Mouse (Mus musculus) stomach, embryonic 15.5 days (tissue): ENCODE measurements around the gene Eif2d. TPM values are rescaled to one million over a fixed set of nuclear protein-coding genes. Genes with fewer than 3 reads are reported as not detected.

Source experiments
- ATAC-seq: fragments of 200-750 bp; cut with Nextera tagmentation; 2 replicates; pipeline ENCODE4 v1.8.0; 2017; ENCODE audit warnings: low read depth, moderate number of reproducible peaks, moderate TSS enrichment; ENCODE audit not compliant: insufficient read depth, low FRiP score
- H3K27ac ChIP-seq: fragments of 300-500 bp; sonication (generic); 2 replicates; pipeline ENCODE4 v1.5.1; 2015; ENCODE audit warnings: mild to moderate bottlenecking, inconsistent platforms
- H3K27me3 ChIP-seq: fragments of 300-500 bp; sonication (generic); replicated peaks from 2 replicates; pipeline ENCODE4 v1.6.1; 2015; ENCODE audit warnings: inconsistent platforms
- H3K36me3 ChIP-seq: fragments of 300-500 bp; sonication (generic); 2 replicates; pipeline ENCODE4 v1.6.1; 2015; ENCODE audit warnings: inconsistent platforms
- H3K4me1 ChIP-seq: fragments of 300-500 bp; sonication (generic); 2 replicates; pipeline ENCODE4 v1.6.1; 2015; ENCODE audit warnings: inconsistent platforms
- H3K4me2 ChIP-seq: fragments of 300-500 bp; sonication (generic); 2 replicates; pipeline ENCODE4 v1.6.1; 2015; ENCODE audit warnings: mild to moderate bottlenecking, inconsistent platforms
- H3K4me3 ChIP-seq: fragments of 300-500 bp; sonication (generic); replicated peaks from 2 replicates; pipeline ENCODE4 v1.5.1; 2015; ENCODE audit warnings: inconsistent platforms
- H3K9ac ChIP-seq: fragments of 300-500 bp; sonication (generic); 2 replicates; pipeline ENCODE4 v1.6.1; 2015; ENCODE audit warnings: inconsistent platforms
- H3K9me3 ChIP-seq: fragments of 300-500 bp; sonication (generic); 2 replicates; pipeline ENCODE4 v1.6.1; 2016; ENCODE audit warnings: inconsistent platforms
- WGBS: fragments of 180-500 bp; shearing (Covaris S2); methylation state at CpG from one replicate; pipeline ENCODE4 v1.1.7; 2015; 5-methylcytosine and 5-hydroxymethylcytosine counted together
- polyA plus RNA-seq: library from polyadenylated mRNA; unstranded; fragments of >200 nt; fragmentation: Nextera tagmentation; extraction: Ambion mirVana; gene quantifications from 2 replicates; pipeline ENCODE4 v1.2.1, GENCODE M21; 2015

Eif2d gene
- polyA plus RNA-seq, 1 experiment from 2014 or later = 54.6 TPM

DNA sequence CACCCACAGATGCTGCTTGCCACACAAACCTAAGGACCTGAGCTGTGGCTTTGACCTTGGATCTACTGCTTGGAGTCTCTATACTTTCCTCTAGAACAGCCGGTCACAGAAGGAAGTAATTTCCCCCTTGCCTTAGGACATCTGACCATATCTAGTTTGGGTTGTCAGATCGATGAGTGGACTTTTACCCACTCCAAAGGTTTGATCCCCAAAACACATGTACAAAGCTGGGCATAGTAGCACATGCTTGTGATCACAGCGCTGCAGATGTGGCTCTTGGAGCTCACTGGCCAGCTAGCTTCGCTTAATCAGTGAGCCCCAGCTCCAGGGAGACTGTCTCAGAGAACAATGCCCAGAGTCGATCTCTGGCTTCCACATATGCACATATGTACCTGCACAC lies 55.1 kb downstream of the Eif2d start:
- no peak overlapping the region for H3K27ac ChIP-seq
- H3K36me3 ChIP-seq = no peaks in the 10 kb centered on the region
- ATAC-seq = no peak
- no peak overlapping the region for H3K4me2 ChIP-seq
- no peaks in the 10 kb centered on the region for H3K9me3 ChIP-seq
- no peak overlapping the region for H3K9ac ChIP-seq
- 86% methylated on average over 5 of the region's 5 CpGs for WGBS
- H3K27me3 ChIP-seq = no peaks in the 10 kb centered on the region
- H3K4me1 ChIP-seq = peaks cover 9% of the 10 kb centered on the region
- no peak overlapping the region for H3K4me3 ChIP-seq

DNA sequence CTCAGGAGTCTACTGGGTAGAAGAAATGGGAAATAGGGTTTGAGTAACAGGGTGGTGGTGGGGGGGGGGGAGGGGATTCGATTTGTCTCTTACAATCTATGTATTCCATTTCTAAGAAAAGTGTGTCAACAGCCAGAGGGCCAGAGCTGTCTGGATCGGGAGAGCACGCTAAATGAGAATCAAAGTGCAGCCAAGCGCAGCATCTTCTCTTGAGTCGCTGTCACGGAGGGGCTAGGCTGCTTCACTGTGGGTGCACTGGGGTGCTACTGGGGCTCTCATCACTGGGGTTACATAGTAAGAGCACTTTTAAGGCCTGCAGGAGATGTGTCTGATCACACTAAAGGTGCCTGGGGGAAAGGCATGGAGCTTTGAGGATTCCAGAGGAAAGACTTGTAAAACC lies 55.8 kb downstream of the Eif2d start:
- Histone ChIP-seq H3K4me3 (no peak overlapping the region), H3K36me3 (no peaks in the 10 kb centered on the region), H3K27me3 (no peaks in the 10 kb centered on the region), H3K4me2 (no peak overlapping the region), H3K9ac (no peak overlapping the region), H3K4me1 (peaks cover 15% of the 10 kb centered on the region), H3K27ac (no peak overlapping the region), H3K9me3 (no peaks in the 10 kb centered on the region)
- WGBS = 85% methylated on average over 6 of the region's 6 CpGs
- ATAC-seq = no peak

DNA sequence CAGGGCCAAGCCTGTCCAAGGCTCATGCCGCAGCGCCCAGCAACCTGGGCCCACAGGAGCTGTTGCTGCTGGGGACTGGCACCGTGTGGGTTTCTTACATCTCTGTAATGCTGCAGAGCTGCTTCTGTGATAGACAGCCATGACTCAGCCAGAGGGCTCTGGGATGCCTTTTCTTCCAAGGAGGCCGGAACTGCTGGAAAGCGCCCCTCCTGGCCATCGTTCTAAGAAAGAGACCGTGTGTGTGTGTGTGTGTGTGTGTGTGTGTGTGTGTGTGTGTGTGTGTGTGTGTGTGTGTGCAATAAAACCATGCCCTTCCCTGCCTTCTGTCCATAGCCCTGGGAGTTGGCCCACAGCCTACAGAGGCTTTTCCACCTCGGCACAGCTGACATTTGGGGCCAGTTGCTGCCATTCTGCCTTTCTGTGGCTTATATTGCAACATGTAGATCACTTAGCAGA lies 57.0 kb downstream of the Eif2d start:
- H3K4me1 ChIP-seq = peaks cover 23% of the 10 kb centered on the region

DNA sequence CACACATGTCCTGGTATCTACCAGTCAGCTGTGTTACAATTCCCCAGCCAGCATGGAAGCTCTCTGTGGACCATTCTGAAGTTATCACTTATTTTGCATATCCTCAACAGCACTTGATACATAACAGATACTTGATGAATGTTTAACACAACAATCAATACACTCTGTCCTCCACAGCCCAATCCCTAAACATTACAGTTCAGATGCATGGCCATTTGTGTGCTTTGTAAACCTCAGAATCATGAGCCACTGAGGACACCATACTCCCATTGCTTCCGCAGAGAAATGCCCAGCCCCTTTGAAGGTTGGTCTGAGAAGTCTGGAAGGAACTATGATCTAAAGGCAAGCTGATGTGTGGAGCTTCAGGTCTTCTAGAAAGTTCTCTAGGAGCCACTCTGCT lies 58.7 kb downstream of the Eif2d start:
- Histone ChIP-seq H3K4me2 (no peak overlapping the region), H3K9ac (no peak overlapping the region), H3K4me3 (no peak overlapping the region), H3K27ac (no peak overlapping the region), H3K9me3 (no peaks in the 10 kb centered on the region), H3K4me1 (peaks cover 23% of the 10 kb centered on the region), H3K36me3 (no peaks in the 10 kb centered on the region), H3K27me3 (no peaks in the 10 kb centered on the region)
- no peak for ATAC-seq
- WGBS = 80% methylated on average over 1 of the region's 1 CpGs

More for the DNA sequence above, 57.0 kb downstream of the Eif2d start:
- Histone ChIP-seq H3K27ac (no peak overlapping the region), H3K4me3 (no peak overlapping the region), H3K36me3 (no peaks in the 10 kb centered on the region), H3K9me3 (no peaks in the 10 kb centered on the region), H3K27me3 (no peaks in the 10 kb centered on the region), H3K4me2 (no peak overlapping the region), H3K9ac (no peak overlapping the region)
- ATAC-seq = no peak
- 60% methylated on average over 8 of the region's 8 CpGs for WGBS

DNA sequence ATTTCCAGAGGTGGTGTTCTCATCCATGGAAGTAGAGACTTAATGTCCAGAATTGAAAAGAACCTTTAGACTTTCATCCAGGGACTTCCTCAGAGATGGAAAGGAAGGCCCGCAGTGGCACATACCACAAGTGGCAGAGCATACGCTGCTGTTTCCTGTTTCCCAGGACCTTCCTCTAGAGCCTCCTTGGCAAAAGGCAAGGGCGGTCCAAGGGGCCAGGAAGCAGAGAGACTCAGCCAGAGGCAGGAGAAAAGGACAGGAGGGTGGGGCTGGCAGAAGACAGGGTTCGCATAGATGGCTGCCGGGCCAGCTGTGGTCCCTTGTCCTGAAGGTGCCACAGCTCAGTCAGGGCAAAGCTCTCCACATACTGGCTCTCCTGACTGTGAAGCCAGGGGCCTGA lies 60.0 kb downstream of the Eif2d start:
- Histone ChIP-seq H3K36me3 (no peaks in the 10 kb centered on the region), H3K9me3 (no peaks in the 10 kb centered on the region), H3K4me1 (peaks cover 18% of the 10 kb centered on the region), H3K27me3 (no peaks in the 10 kb centered on the region), H3K27ac (peak overlapping the region; percentile 44; the same call in 1 of the 2 replicates), H3K4me2 (no peak overlapping the region), H3K9ac (no peak overlapping the region), H3K4me3 (no peak overlapping the region)
- 56% methylated on average over 5 of the region's 5 CpGs for WGBS
- no peak for ATAC-seq

DNA sequence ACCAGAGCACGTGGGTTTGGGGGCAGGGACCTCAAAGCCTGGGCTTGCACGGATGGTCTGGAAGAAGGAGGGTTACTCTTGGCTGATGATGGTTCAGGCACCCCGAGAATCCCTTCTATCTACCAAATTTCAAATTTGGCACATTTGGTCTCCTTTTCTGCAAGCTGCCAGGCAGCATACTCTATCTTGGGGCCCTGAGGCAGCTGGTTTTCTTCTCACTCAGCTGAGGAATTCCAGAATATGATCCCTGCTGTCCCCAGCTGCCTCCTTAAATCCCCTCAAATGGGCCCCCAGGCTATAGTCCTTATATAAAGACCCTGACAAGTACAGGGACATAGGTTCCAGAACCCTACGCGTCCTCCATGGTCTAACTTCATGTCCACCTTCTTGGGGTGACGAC lies 60.4 kb downstream of the Eif2d start:
- peak overlapping the region; percentile 44; the same call in 1 of the 2 replicates for H3K27ac ChIP-seq
- no peak for ATAC-seq
- no peaks in the 10 kb centered on the region for H3K9me3 ChIP-seq
- H3K4me1 ChIP-seq = peaks cover 18% of the 10 kb centered on the region
- no peak overlapping the region for H3K9ac ChIP-seq
- no peak overlapping the region for H3K4me3 ChIP-seq
- H3K36me3 ChIP-seq = no peaks in the 10 kb centered on the region
- no peaks in the 10 kb centered on the region for H3K27me3 ChIP-seq
- 57% methylated on average over 6 of the region's 6 CpGs for WGBS
- no peak overlapping the region for H3K4me2 ChIP-seq

DNA sequence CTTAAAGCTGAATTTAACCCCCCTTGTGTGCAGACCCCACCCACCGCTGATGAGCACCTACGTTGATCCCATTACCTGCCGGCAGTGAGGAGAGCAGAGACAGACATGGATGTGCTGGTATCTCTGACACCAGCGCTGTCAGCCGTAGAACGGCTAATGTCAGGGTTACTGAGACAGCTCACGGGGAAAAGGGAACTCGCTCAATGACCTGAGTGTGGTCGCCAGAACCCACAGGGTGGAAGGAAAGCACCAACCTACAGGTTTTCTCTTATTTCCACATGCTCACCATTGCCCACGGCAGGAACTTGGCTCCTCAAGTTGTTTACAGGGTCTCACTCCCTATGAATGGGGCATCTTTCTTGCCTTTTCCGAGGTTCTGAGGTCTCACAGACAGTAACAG lies 66.0 kb downstream of the Eif2d start:
- 87% methylated on average over 11 of the region's 11 CpGs for WGBS
- ATAC-seq = no peak
- Histone ChIP-seq H3K27ac (no peak overlapping the region), H3K4me1 (0 out of 2 replicates have a peak, but pooled peaks cover 6% of the 10 kb centered on the region), H3K4me2 (no peak overlapping the region), H3K36me3 (no peaks in the 10 kb centered on the region), H3K9ac (no peak overlapping the region), H3K9me3 (no peaks in the 10 kb centered on the region), H3K27me3 (no peaks in the 10 kb centered on the region), H3K4me3 (no peak overlapping the region)

DNA sequence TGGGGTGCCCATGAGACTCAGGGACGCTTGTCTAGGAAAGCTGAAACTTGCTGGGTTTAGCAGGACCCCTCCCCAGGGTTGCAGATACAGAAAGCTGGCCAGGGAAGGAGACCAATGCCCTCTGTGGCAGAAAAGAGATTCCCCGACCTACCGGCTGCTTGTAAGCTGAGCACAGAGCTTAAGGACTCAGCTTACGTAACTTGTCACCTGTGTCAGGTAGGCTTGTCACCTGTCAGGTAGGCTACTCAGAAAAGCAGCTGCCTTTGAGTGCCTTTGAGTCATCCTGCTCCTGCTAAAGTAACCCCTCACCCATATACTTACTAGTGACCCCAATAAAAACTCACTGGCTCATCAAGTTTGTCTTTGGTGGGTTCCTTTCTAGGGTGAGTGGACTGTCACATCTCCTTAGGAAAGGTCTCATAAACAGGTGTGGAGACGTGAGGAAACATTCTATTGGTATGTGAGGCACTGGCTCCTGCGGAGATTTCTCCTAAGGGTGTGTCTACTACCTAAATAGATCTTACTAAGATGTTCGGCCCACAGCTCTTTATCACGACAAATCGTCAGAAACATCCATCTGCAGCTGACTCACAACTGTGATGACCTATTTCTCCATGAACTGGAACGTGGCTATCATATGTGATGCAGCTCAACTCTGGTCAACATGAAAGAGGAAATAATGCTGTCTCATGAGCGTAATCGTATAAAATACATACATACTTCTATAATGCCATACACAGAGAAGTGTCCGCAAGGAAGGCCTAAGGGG lies 69.0 kb downstream of the Eif2d start:
- H3K9ac ChIP-seq = no peak overlapping the region
- H3K9me3 ChIP-seq = no peaks in the 10 kb centered on the region
- H3K27me3 ChIP-seq = no peaks in the 10 kb centered on the region
- no peaks in the 10 kb centered on the region for H3K4me1 ChIP-seq
- H3K27ac ChIP-seq = no peak overlapping the region
- no peak overlapping the region for H3K4me2 ChIP-seq
- H3K4me3 ChIP-seq = no peak overlapping the region
- 77% methylated on average over 13 of the region's 13 CpGs for WGBS
- no peak for ATAC-seq
- H3K36me3 ChIP-seq = no peaks in the 10 kb centered on the region

DNA sequence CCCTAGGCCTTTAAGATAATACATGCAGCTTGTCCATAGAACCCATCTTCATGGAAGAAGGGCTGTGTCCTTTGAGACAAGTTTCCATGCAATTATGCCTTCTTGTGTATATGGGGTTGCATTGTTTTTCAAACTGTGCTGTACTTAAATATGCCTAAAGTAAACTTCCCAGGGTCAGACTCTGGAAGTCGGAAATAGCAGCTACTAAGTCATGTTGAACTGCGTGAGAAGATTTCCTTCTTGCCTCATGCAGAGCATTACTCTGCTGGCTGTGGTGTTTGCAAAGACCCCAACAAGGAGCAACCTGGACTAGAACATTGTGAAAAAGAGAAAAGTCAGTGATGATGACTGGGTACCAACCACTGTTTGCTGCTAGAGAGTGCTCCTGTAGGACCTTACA lies 70.4 kb downstream of the Eif2d start:
- 72% methylated on average over 2 of the region's 2 CpGs for WGBS
- Histone ChIP-seq H3K4me3 (no peak overlapping the region), H3K4me2 (no peak overlapping the region), H3K9ac (no peak overlapping the region), H3K27ac (no peak overlapping the region), H3K4me1 (no peaks in the 10 kb centered on the region), H3K27me3 (no peaks in the 10 kb centered on the region), H3K36me3 (no peaks in the 10 kb centered on the region), H3K9me3 (no peaks in the 10 kb centered on the region)
- no peak for ATAC-seq

DNA sequence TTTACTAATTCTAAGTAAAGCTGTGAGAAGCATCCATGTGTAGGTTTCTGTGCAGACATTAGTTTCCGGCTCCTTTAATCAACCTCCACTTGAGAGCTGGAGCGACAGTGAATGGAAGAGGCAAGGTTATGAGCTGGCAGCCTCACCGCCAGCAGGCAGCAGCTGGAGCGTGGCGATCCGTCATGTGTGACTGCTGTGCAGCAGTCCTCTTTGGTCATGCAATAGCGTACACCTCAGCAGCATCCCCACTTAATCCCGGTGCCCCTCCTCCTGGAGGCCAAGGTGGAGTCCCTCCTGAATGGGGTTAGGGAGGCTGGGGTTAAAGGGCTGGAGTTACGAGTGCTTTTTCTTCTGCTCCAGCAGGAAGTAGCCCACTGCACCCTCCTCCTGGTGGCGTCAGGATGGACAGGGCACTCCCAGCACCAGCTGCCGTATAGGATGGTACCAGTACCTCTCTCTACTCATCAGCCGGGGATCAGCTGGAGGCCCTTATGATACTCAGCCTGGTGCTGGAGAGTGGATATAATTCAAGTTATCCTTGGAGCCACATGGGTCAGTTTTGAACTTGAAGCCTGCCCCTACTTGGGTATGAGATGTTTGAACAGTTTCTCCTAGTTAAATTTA lies 72.0 kb downstream of the Eif2d start:
- Histone ChIP-seq H3K9me3 (no peaks in the 10 kb centered on the region), H3K4me3 (no peak overlapping the region), H3K4me1 (no peaks in the 10 kb centered on the region), H3K4me2 (no peak overlapping the region), H3K27ac (no peak overlapping the region), H3K36me3 (no peaks in the 10 kb centered on the region), H3K9ac (no peak overlapping the region), H3K27me3 (no peaks in the 10 kb centered on the region)
- ATAC-seq = no peak
- WGBS = 60% methylated on average over 12 of the region's 12 CpGs

DNA sequence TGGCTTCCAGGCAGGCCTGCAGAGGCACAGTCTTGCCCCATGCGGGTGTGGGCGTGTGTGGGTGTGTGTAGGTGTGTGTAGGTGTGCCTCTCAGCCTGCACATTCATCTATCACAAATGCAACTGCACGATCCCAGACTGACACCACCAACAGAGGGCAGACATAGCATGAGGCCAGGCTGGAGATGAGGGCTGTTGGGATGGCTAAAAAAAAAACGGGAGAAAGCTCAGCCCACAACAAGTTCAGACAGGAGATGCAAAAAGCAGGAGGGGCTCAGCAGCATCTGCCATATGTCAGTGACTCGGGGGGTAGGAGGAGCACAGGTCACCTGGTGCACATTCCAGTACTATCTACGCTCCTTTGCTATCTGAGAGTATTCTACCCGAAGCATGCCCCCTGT lies 75.2 kb downstream of the Eif2d start:
- Histone ChIP-seq H3K9ac (no peak overlapping the region), H3K27me3 (no peaks in the 10 kb centered on the region), H3K27ac (no peak overlapping the region), H3K4me3 (no peak overlapping the region), H3K9me3 (no peaks in the 10 kb centered on the region), H3K4me2 (no peak overlapping the region), H3K36me3 (no peaks in the 10 kb centered on the region), H3K4me1 (0 out of 2 replicates have a peak, but pooled peaks cover 3% of the 10 kb centered on the region)
- peak; percentile 36; the same call in 1 of the 2 replicates for ATAC-seq
- WGBS = 41% methylated on average over 7 of the region's 7 CpGs

DNA sequence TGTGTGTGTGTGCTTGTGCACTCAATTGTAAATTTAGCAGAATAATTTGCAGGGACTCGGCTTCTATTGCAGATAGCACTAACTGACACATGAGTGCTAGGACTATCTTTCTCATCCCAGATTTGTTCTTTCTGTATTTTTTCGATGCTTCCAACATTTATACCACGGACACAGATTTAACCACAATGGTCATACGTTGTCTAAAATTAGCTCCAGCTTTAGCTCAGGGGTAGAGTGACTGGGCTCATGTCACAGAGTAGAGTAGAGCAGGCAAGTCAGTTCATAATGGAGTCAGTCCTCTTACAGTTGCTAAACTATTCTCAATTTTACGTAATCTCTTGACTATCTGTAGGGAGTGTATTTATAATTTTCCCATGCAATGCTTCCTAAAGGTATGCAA lies 75.7 kb downstream of the Eif2d start:
- 81% methylated on average over 5 of the region's 5 CpGs for WGBS

More for the DNA sequence above, 75.7 kb downstream of the Eif2d start:
- Histone ChIP-seq H3K4me1 (0 out of 2 replicates have a peak, but pooled peaks cover 3% of the 10 kb centered on the region), H3K27me3 (no peaks in the 10 kb centered on the region), H3K9me3 (no peaks in the 10 kb centered on the region), H3K9ac (no peak overlapping the region), H3K4me2 (no peak overlapping the region), H3K36me3 (no peaks in the 10 kb centered on the region), H3K27ac (no peak overlapping the region), H3K4me3 (no peak overlapping the region)
- ATAC-seq = no peak
